Mouse (Mus musculus) heart, adult 11 months (tissue): ENCODE results near the gene Slc35f1.

Experiments
- DNase-seq: peaks from one replicate; pipeline ENCODE4 v3.0.0; 2022

Gene Slc35f1

GRCm38 (mm10) chr10:52940111-52940830, 249.9 kb downstream of the Slc35f1 start:
- DNase-seq: no peak

- no peak for DNase-seq
Measured at GRCm38 (mm10) chr10:52940831-52941216, 250.5 kb downstream of the Slc35f1 start.

- DNase-seq: no peak
Measured at GRCm38 (mm10) chr10:52952581-52952980, 262.2 kb downstream of the Slc35f1 start.

- DNase-seq: no peak
Measured at GRCm38 (mm10) chr10:52956728-52957127, 266.4 kb downstream of the Slc35f1 start.

- DNase-seq: no peak
Measured at GRCm38 (mm10) chr10:52979251-52979650, 288.9 kb downstream of the Slc35f1 start.

GRCm38 (mm10) chr10:52982836-52983235, 292.5 kb downstream of the Slc35f1 start:
- DNase-seq: no peak

- peak; percentile 30 for DNase-seq
Measured at GRCm38 (mm10) chr10:52992246-52992645, 301.9 kb downstream of the Slc35f1 start.

GRCm38 (mm10) chr10:52996886-52997285, 306.6 kb downstream of the Slc35f1 start:
- DNase-seq: no peak

GRCm38 (mm10) chr10:53001136-53001535, 310.8 kb downstream of the Slc35f1 start:
- no peak for DNase-seq

- DNase-seq: no peak
Measured at GRCm38 (mm10) chr10:53006229-53007190, 316.2 kb downstream of the Slc35f1 start.

GRCm38 (mm10) chr10:53013878-53014277, 323.5 kb downstream of the Slc35f1 start:
- DNase-seq: peak; percentile 78

GRCm38 (mm10) chr10:53028454-53028853, 338.1 kb downstream of the Slc35f1 start:
- no peak for DNase-seq

GRCm38 (mm10) chr10:53035202-53035601, 344.9 kb downstream of the Slc35f1 start:
- DNase-seq: no peak

GRCm38 (mm10) chr10:53045931-53046330, 355.6 kb downstream of the Slc35f1 start:
- no peak for DNase-seq

GRCm38 (mm10) chr10:53052521-53052920, 362.2 kb downstream of the Slc35f1 start:
- no peak for DNase-seq

GRCm38 (mm10) chr10:53060745-53061144, 370.4 kb downstream of the Slc35f1 start:
- DNase-seq: peak; percentile 78

GRCm38 (mm10) chr10:53062741-53063140, 372.4 kb downstream of the Slc35f1 start:
- DNase-seq: no peak

GRCm38 (mm10) chr10:53087811-53088210, 397.5 kb downstream of the Slc35f1 start:
- DNase-seq: no peak

GRCm38 (mm10) chr10:53091525-53091924, 401.2 kb downstream of the Slc35f1 start:
- DNase-seq: no peak

GRCm38 (mm10) chr10:53096446-53096845, 406.1 kb downstream of the Slc35f1 start:
- DNase-seq: no peak

- peak; percentile 90 for DNase-seq
Measured at GRCm38 (mm10) chr10:53100881-53101280, 410.5 kb downstream of the Slc35f1 start.

- DNase-seq: no peak
Measured at GRCm38 (mm10) chr10:53101412-53101811, 411.1 kb downstream of the Slc35f1 start.

- no peak for DNase-seq
Measured at GRCm38 (mm10) chr10:53102423-53102822, 412.1 kb downstream of the Slc35f1 start.

- peak; percentile 87 for DNase-seq
Measured at GRCm38 (mm10) chr10:53115028-53115427, 424.7 kb downstream of the Slc35f1 start.
